Mouse (Mus musculus): ENCODE data around the gene Astn2.
A peak's percentile ranks its signal among the peaks of the same experiment; 100 is the strongest.

Astn2 gene

GRCm38 (mm10) chr4:65831872-65832271 is 572.5 kb downstream of the Astn2 start:
- no peak for DNase-seq

GRCm38 (mm10) chr4:65830495-65830894 is 573.9 kb downstream of the Astn2 start:
- no peak for DNase-seq

GRCm38 (mm10) chr4:65821070-65821469 is 583.3 kb downstream of the Astn2 start:
- DNase-seq = no peak

GRCm38 (mm10) chr4:65820236-65820635 is 584.2 kb downstream of the Astn2 start:
- no peak for DNase-seq

GRCm38 (mm10) chr4:65819835-65820234 is 584.6 kb downstream of the Astn2 start:
- DNase-seq = no peak

GRCm38 (mm10) chr4:65814176-65814535 is 590.3 kb downstream of the Astn2 start:
- DNase-seq = no peak

GRCm38 (mm10) chr4:65813500-65814175 is 590.8 kb downstream of the Astn2 start:
- no peak for DNase-seq

- DNase-seq = no peak
These were observed 597.1 kb downstream of the Astn2 start for GRCm38 (mm10) chr4:65807341-65807740.

- no peak for DNase-seq
These were observed 603.2 kb downstream of the Astn2 start for GRCm38 (mm10) chr4:65801204-65801603.

- no peak for DNase-seq
These were observed 613.4 kb downstream of the Astn2 start for GRCm38 (mm10) chr4:65791051-65791450.

GRCm38 (mm10) chr4:65773368-65774010 is 630.9 kb downstream of the Astn2 start:
- no peak for DNase-seq

- no peak for DNase-seq
These were observed 633.5 kb downstream of the Astn2 start for GRCm38 (mm10) chr4:65770952-65771351.

GRCm38 (mm10) chr4:65767919-65768318 is 636.5 kb downstream of the Astn2 start:
- peak; percentile 14 for DNase-seq

- peak; percentile 20 for DNase-seq
These were observed 637.0 kb downstream of the Astn2 start for GRCm38 (mm10) chr4:65767431-65767830.

GRCm38 (mm10) chr4:65765312-65765711 is 639.1 kb downstream of the Astn2 start:
- DNase-seq = no peak

- DNase-seq = no peak
These were observed 640.1 kb downstream of the Astn2 start for GRCm38 (mm10) chr4:65764275-65764674.

GRCm38 (mm10) chr4:65763823-65764222 is 640.6 kb downstream of the Astn2 start:
- DNase-seq = no peak

GRCm38 (mm10) chr4:65762116-65762515 is 642.3 kb downstream of the Astn2 start:
- DNase-seq = no peak

- DNase-seq = no peak
These were observed 642.8 kb downstream of the Astn2 start for GRCm38 (mm10) chr4:65761658-65762057.

- DNase-seq = no peak
These were observed 645.6 kb downstream of the Astn2 start for GRCm38 (mm10) chr4:65758875-65759201.

- no peak for DNase-seq
These were observed 646.1 kb downstream of the Astn2 start for GRCm38 (mm10) chr4:65758174-65758874.

GRCm38 (mm10) chr4:65752941-65753340 is 651.5 kb downstream of the Astn2 start:
- peak; percentile 29 for DNase-seq

GRCm38 (mm10) chr4:65744788-65745187 is 659.6 kb downstream of the Astn2 start:
- DNase-seq = no peak

GRCm38 (mm10) chr4:65744088-65744610 is 660.3 kb downstream of the Astn2 start:
- no peak for DNase-seq
